Mouse (Mus musculus) hindbrain, postnatal 0 days (tissue): Measurements from ENCODE around the gene Olfr695. TPM values are rescaled to one million over a fixed set of nuclear protein-coding genes. Genes with fewer than 3 reads are reported as not detected.
"Not testable (repeated sequence)": the region's sequence is repeated elsewhere in the genome, so short reads cannot be mapped to it uniquely, and the experiment has no call there.

Source experiments
- ATAC-seq: fragments of 200-750 bp; cut with Nextera tagmentation; 2 replicates; pipeline ENCODE4 v1.8.0; 2017; ENCODE audit warnings: mild to moderate bottlenecking, moderate TSS enrichment, moderate library complexity
- DNase-seq: peaks from one replicate; pipeline ENCODE4 v3.0.0-alpha.2; 2015; ENCODE audit warnings: low spot score
- H3K27ac ChIP-seq: fragments of 300-500 bp; sonication (generic); 2 replicates; pipeline ENCODE4 v1.5.1; 2014; ENCODE audit warnings: mild to moderate bottlenecking
- H3K27me3 ChIP-seq: fragments of 300-500 bp; sonication (generic); 2 replicates; pipeline ENCODE4 v1.6.1; 2014; ENCODE audit warnings: low read length, mixed read lengths; ENCODE audit not compliant: insufficient read depth
- H3K36me3 ChIP-seq: fragments of 300-500 bp; sonication (generic); 2 replicates; pipeline ENCODE4 v1.6.1; 2014; ENCODE audit warnings: low read length, mixed read lengths; ENCODE audit not compliant: insufficient read depth
- H3K4me1 ChIP-seq: fragments of 300-500 bp; sonication (generic); 2 replicates; pipeline ENCODE4 v1.6.1; 2014; ENCODE audit warnings: antibody characterized with exemption, low read length, mixed read lengths; ENCODE audit not compliant: insufficient read depth
- H3K4me2 ChIP-seq: fragments of 300-500 bp; sonication (generic); 2 replicates; pipeline ENCODE4 v1.6.1; 2014; ENCODE audit warnings: low read depth, mild to moderate bottlenecking, low read length, moderate library complexity, mixed read lengths
- H3K4me3 ChIP-seq: fragments of 300-500 bp; sonication (generic); 2 replicates; pipeline ENCODE4 v1.5.1; 2014; ENCODE audit warnings: low read length
- H3K9ac ChIP-seq: fragments of 300-500 bp; sonication (generic); replicated peaks from 2 replicates; pipeline ENCODE4 v1.6.1; 2014; ENCODE audit warnings: mild to moderate bottlenecking, low read length, moderate library complexity, mixed read lengths
- H3K9me3 ChIP-seq: fragments of 300-500 bp; sonication (generic); 2 replicates; pipeline ENCODE4 v1.6.1; 2016; ENCODE audit warnings: low read length, mixed read lengths
- CTCF ChIP-seq: IDR thresholded peaks from 2 replicates; pipeline ENCODE4 v1.5.1; 2016; ENCODE audit warnings: antibody characterized with exemption, control low read depth, low read depth
- WGBS: fragments of 180-500 bp; shearing (Covaris S2); extraction: QIAGEN DNeasy Blood & Tissue Kit; methylation state at CpG from one replicate; pipeline ENCODE4 v1.1.7; 2014; 5-methylcytosine and 5-hydroxymethylcytosine counted together
- polyA plus RNA-seq: library from polyadenylated mRNA; unstranded; fragments of >200 nt; fragmentation: Nextera tagmentation; extraction: Ambion mirVana; gene quantifications from 2 replicates; pipeline ENCODE4 v1.2.1, GENCODE M21; 2015
- total RNA-seq: library from RNA; depleted of rRNA; stranded (reverse); fragments of >200 nt; gene quantifications from 2 replicates; pipeline ENCODE4 v1.2.3, GENCODE M21; 2014

Gene Olfr695
- total and polyA plus RNA-seq, 2 experiments from 2014 or later, result not detected

GRCm38 (mm10) chr7:106733717-106734116 is 17.5 kb upstream of the Olfr695 start:
- Histone ChIP-seq H3K9ac (no peak overlapping the region), H3K27ac (no peak overlapping the region), H3K4me1 (no peaks in the 10 kb centered on the region), H3K9me3 (no peaks in the 10 kb centered on the region), H3K36me3 (no peaks in the 10 kb centered on the region), H3K27me3 (no peaks in the 10 kb centered on the region), H3K4me2 (no peak overlapping the region), H3K4me3 (no peak overlapping the region)
- ATAC-seq (no peak), DNase-seq (no peak)
- no peak for TF ChIP-seq CTCF
- 67% methylated on average over 2 of the region's 2 CpGs for WGBS

- not testable (repeated sequence) for H3K4me1 ChIP-seq, H3K9ac ChIP-seq, DNase-seq, H3K4me2 ChIP-seq, H3K27me3 ChIP-seq, H3K36me3 ChIP-seq, H3K4me3 ChIP-seq, H3K27ac ChIP-seq, H3K9me3 ChIP-seq, ATAC-seq
- 83% methylated on average over 2 of the region's 2 CpGs for WGBS
Observed at GRCm38 (mm10) chr7:106725654-106726053, 9.5 kb upstream of the Olfr695 start.

- Histone ChIP-seq H3K9ac (no peak overlapping the region), H3K4me1 (no peaks in the 10 kb centered on the region), H3K9me3 (no peaks in the 10 kb centered on the region), H3K4me3 (no peak overlapping the region), H3K36me3 (no peaks in the 10 kb centered on the region), H3K27ac (no peak overlapping the region), H3K4me2 (no peak overlapping the region), H3K27me3 (no peaks in the 10 kb centered on the region)
- DNase-seq, result no peak
- 89% methylated on average over 6 of the region's 6 CpGs for WGBS
- no peak for TF ChIP-seq CTCF
- ATAC-seq, result no peak
Observed at GRCm38 (mm10) chr7:106711463-106711862, 4.7 kb downstream of the Olfr695 start.

GRCm38 (mm10) chr7:106707705-106708104 is 8.5 kb downstream of the Olfr695 start:
- ATAC-seq, H3K36me3 ChIP-seq, H3K27me3 ChIP-seq, H3K9ac ChIP-seq, DNase-seq, H3K27ac ChIP-seq, H3K4me3 ChIP-seq, H3K9me3 ChIP-seq, H3K4me2 ChIP-seq, H3K4me1 ChIP-seq: not testable (repeated sequence)
- whole genome bisulfite sequencing, result 86% methylated on average over 10 of the region's 10 CpGs

- DNase-seq (no peak), ATAC-seq (no peak)
- no peaks in the 10 kb centered on the region for H3K9me3 ChIP-seq
- H3K9ac ChIP-seq, result no peak overlapping the region
- no peak for TF ChIP-seq CTCF
- H3K27me3 ChIP-seq, result no peaks in the 10 kb centered on the region
- H3K36me3 ChIP-seq, result no peaks in the 10 kb centered on the region
- no peak overlapping the region for H3K4me2 ChIP-seq
- H3K4me1 ChIP-seq, result no peaks in the 10 kb centered on the region
- no peak overlapping the region for H3K27ac ChIP-seq
- no peak overlapping the region for H3K4me3 ChIP-seq
- 62% methylated on average over 1 of the region's 1 CpGs for WGBS
Observed at GRCm38 (mm10) chr7:106696891-106697290, 19.3 kb downstream of the Olfr695 start.

- TF ChIP-seq CTCF, result no peak
- H3K9me3 ChIP-seq, result no peaks in the 10 kb centered on the region
- H3K4me1 ChIP-seq, result no peaks in the 10 kb centered on the region
- DNase-seq (no peak), ATAC-seq (no peak)
- no peaks in the 10 kb centered on the region for H3K36me3 ChIP-seq
- no peaks in the 10 kb centered on the region for H3K27me3 ChIP-seq
- no peak overlapping the region for H3K4me3 ChIP-seq
- H3K27ac ChIP-seq, result no peak overlapping the region
- H3K9ac ChIP-seq, result no peak overlapping the region
- no peak overlapping the region for H3K4me2 ChIP-seq
- 92% methylated on average over 3 of the region's 3 CpGs for WGBS
Observed at GRCm38 (mm10) chr7:106692976-106693375, 23.2 kb downstream of the Olfr695 start.

- WGBS, result 83% methylated on average over 1 of the region's 1 CpGs
Observed at GRCm38 (mm10) chr7:106691714-106692113, 24.5 kb downstream of the Olfr695 start, which contains the start of gene Olfr694. Gene Olfr694, minus strand, starts transcription at chr7:106691814.

More at GRCm38 (mm10) chr7:106691714-106692113, 24.5 kb downstream of the Olfr695 start, which contains the start of gene Olfr694:
- Histone ChIP-seq H3K4me3 (no peak within 1 kb of the TSS), H3K27me3 (no peaks in the 10 kb centered on the region), H3K27ac (no peak within 1 kb of the TSS), H3K36me3 (no peaks in the 10 kb centered on the region), H3K4me1 (no peaks in the 10 kb centered on the region), H3K9me3 (no peaks in the 10 kb centered on the region), H3K9ac (no peak within 1 kb of the TSS), H3K4me2 (no peak within 1 kb of the TSS)
- peak; percentile 1 for DNase-seq
- ATAC-seq, result no peak
- no peak for TF ChIP-seq CTCF
